Mouse (Mus musculus) c-Kit-negative CD71-positive TER-119-positive erythroid progenitor cells, embryonic 14.5 days (primary cell): ENCODE measurements at regions not wholly inside any gene's neighbourhood (a gene's known extent, or its start where the extent isn't known, plus 50 kb on each side); places are given as distances from the start of the nearest gene placed in this dataset.
A peak's percentile ranks its signal among the peaks of the same experiment; 100 is the strongest.
"Not testable (repeated sequence)": the region's sequence is repeated elsewhere in the genome, so short reads cannot be mapped to it uniquely, and the experiment has no call there.

Experiments used
- DNase-seq: peaks from one replicate; pipeline ENCODE4 v3.0.0-alpha.2; 2013; ENCODE audit warnings: low read depth, low spot score

DNA sequence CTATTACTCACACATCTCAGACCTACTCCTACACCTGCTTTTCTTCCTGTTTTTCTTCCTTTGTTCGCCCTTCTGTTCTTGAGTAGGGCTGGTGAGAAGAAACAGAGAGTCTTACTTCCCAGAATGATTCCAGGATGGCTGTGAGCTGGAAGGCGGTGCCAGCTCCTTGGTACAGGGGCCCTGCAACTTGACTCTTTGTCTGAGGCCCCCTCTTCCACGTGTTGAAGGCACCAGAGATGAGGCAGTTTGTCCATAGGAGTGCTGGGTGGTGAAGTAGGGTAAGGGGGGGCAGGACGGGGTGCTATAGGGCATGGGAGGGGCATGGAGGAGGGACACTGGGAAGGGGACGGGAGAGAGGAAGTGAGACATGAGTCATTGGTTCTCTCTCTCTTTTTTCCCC lies 60.8 kb downstream of the Dmrta2 start:
- no peak for DNase-seq

DNA sequence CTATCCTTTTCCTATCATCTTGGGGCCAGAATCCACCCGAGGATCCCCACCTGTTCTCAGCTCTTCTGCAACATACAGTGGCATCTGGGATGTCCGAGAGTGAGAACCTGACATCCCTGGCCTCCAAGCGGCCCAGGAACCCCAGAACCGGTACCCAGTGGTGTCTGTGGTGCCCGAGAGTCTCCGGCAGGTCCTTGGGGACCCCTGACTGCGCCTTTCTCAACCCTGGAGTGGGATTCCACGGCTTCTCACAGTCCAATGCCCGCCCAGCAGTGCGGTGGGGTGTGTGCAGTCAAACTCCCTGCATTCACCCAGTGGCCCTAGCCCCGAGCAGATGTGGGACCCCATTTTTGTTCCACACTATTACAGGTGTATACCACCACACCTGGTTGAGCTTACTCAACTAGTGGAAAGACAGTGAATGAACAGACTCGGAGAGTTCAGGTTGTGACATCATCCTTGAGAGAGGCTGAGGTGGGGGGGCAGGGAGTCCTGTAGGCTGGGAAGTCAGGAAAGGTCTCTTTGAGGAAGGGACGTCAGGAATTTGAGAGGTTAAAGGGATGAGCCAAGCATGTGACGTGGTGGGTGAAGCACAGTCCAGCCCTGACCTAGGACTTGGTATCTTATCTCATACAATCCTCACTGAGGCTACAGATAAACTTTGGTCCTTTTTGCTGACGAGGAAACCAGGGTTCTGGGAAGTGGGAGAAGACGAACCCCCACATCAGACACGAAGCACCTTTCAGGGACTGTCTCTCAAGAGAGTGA lies 67.2 kb downstream of the Dmrta2 start:
- DNase-seq = no peak

DNA sequence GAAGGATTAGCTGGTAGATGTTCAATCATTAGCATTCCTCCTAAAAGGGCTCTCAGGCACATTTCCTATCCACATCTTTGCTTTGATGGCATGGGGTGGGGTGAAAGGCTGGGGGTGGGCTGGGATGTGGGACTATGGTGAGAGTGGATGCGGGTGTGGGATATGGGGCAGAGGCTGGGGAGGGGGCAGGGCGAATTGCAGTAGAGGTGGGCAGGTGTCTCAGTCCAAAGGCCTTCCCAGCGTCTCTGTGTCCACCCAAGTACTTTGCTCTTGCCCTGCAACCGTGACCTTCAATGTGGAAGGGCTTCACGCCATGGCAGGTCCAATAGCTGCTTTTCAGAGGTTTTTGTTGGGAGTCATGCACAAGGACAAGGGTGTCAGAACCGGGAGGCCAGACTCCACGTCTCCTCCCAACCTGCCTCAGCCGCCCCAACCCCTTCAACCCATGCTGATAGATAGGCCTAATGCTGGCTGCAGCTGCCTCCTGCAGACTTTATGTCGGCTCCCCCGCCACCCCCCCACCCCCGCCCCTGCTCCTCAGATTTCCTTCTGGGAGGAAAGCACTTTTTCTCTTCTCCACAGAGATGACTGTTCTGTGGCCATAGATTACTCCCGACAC lies 67.9 kb downstream of the Dmrta2 start:
- DNase-seq = no peak

DNA sequence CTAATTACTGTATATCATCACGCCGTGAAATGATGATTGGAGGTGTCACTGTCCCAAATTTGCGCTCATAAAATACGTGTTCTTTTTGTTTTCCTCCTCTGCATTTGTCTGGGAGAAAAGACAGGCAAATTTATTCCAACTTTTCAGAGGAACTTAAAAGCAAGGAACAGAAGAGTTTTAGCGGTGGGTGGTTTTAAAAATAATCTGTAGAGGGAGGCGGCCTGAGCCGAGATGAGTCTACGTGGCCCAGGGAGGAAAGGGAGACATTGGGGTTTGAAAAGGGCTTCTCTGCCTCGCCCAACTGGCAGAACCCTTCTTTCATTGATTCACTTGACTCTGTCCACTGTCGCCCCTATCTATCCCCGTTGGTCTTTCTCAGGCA lies 68.4 kb downstream of the Dmrta2 start:
- DNase-seq = no peak

DNA sequence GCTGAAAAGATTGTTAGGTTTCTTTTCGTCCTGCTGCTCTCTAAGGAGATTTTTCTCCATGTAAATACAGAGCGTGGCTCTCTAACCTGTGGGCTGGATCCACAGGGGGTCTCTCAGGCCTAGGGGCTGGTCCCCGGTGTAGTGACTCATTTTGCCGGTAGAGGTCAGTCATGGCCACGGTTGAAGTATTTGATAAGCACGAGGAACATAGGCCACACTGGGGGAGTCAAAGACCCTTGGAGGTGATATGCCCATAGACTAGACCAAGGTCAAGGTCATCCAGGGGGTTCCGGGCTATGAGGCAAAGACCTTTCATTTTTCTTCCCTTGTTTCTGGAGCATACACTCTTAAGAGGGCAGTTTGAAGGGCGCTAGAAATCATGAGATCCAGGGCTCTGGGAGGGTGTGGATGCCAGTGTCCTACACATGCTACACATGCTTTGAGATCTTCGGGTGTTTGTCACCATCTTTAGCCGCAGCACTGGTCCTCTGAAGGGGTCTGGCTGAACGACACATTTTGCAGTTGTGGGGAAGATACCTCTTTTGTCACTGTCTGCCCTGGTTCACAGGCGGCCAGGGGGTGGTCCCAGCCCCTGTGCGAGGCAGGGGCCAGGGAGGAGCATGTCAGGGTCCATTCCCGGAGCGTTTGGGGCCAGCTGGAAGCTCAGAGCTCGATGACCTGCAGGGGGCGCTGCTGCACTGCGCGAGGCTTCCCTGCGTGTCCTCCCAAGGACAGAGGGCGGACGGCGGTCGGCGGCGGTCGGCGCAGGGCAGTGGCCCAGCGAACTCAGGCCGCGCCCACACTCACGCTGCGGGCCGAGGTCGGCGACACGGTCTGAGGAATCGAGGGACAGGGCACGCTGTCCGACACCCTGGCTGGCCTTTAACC lies 72.8 kb downstream of the Dmrta2 start:
- peak; percentile 19 for DNase-seq

DNA sequence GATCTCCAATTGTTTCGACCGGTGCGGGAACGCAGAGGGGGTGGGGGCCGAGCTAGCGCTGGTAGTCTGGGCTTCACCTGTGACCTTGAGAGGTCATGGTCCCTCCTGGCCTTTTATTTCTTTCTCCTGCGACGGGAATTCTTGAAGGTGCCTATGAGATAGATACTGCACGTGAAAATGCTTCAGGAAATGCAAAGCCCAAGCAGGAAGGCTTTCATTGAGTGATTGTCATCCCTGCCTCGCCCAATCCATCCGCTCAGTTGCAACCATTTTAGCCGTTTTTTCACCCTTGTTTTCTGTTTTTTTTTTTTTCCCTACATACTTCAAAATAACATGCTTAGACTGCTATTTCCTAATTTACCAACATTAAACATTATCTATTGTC lies 73.4 kb downstream of the Dmrta2 start:
- DNase-seq = no peak

DNA sequence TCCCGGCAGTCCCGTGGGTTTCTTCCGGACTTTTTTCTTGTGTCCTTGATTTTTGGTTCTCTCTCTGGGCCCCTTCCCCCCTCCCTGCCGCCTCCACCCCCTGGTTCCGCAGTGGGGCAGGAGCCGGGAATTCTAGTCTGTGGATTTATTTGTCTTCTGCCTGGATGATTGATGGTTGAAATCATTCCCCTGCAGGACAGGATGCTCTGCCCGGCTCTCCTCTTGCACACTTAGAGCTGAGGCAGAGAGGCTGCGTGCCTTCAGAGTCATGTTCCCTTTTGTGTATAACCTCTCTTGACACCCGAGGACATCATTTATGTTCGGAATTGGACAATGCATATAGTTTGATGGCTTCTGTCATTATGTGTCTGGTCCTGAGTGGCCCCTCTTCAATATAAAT lies 74.0 kb downstream of the Dmrta2 start:
- no peak for DNase-seq

DNA sequence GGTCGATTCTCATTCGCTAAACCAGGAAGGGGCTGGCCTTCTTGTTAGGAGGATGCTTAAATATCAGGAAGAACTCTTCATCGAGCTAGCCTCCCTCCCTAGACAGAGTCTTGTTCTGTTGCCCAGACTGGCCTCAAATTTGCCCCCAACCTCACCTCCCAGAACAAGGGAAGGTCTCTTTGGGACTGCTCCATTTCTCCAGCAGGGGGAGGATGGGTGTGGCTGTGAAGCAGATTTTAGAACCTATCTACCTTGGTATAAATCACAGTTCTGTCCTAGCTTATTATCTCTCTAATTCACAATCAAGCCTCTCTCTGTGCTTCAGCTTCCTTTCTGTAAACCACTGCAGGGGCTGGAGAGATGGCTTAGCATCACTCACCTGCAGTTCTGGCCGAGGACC lies 75.1 kb downstream of the Dmrta2 start:
- DNase-seq = no peak

DNA sequence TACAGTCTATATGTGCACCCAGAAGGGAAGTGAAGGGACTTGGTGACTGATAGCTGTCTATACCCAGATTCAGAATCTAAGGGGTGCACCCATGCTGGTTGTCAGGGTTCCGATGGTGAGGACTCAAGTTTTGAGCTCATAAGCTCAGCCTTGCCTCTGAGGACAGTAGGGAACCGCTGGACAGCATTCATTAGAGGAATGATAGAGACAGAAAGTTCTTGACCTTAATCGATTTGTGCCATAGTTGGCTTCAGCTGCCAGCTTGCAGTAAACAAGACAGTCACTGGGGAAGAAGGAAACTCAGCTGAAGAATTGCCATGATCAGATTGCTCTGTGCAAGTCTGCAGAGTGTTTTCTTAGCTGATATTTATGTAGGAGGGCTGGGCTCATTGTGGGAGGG lies 96.0 kb downstream of the Dmrta2 start:
- no peak for DNase-seq

DNA sequence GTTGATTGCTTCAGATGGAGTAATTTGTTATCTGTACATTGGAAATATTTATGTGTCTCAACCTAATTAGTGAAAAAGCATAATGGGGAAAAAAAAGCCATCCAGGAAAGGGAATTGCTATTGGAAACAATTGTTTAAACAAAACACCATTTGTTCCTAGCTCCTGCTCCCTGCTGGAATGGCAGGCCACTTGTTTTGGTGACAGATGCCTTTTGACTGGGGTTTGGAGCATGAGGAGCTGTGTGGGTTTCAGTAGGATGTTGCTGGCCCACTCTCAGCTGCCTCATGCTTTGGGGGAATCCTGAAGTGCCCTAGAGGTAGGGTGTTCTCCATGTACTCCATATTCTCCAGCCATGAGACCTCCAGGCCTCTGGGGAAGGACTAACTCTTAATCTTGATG lies 105.5 kb downstream of the Dmrta2 start:
- no peak for DNase-seq

DNA sequence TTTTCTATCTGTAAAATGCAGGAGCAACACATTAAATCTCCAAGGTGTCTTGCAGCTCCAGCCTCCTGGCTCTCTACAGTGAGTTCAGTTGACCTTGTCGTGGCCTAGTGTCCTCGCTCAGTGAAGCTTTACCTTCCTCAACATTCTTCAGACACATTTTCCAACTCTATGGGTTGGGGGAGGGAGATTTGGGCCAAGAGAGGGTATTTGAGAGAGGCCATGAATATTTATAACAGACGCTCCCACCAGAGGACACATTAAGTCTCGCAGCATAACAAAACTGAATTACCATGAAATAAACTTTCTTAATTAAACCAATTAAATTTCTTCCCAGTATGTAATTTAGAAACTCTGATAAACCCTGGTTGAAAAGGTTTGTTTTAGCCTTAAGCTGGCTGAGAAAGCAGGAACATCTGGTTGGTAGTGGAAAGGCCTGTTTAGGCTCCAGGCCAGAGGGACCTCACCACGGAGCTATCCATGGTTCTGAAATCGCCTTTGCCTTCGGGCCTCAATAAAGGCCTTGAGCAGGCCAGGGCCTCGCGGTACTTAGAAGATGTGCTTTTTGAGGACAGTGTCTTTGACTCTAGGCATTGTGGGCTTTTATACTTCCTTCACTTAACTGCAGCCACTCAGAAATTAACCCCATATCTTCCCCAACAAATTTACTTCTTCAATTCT lies 109.9 kb downstream of the Dmrta2 start:
- DNase-seq = no peak

DNA sequence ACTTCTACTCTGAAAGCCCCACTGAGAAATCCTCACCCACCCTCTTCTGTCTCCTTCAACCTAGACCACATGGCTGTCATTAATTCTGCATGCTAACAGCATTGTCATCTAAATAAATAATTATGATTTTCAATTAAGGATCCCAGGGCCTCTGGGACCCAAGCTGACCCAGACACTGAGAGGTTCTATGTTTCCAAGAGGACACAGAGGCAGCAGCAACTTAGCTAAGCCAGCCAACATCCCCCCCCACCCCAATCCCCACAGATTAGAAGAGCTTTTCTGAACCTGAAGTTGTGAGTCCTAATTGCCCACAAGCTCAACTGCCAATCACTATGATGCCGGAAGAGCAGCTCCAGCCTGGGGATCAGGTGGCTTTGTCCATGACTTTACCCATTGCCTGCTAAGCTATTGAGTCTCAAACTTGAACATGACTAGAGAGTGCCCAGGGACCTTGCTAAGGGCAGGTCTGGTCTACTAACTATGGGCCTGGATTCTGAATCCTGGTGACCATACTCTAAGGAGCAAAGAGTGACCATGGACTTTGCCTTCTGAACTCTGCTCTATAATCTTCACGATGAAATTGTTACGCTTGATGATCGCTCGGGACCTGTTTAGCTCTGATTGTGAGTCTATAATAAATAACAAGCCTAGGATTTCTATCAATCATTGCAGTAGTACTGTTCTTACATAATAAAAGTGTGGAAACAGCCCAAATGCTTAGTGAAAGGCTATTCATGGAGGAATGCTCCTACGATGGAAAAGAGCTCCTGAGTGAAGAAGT lies 115.4 kb downstream of the Dmrta2 start:
- no peak for DNase-seq

DNA sequence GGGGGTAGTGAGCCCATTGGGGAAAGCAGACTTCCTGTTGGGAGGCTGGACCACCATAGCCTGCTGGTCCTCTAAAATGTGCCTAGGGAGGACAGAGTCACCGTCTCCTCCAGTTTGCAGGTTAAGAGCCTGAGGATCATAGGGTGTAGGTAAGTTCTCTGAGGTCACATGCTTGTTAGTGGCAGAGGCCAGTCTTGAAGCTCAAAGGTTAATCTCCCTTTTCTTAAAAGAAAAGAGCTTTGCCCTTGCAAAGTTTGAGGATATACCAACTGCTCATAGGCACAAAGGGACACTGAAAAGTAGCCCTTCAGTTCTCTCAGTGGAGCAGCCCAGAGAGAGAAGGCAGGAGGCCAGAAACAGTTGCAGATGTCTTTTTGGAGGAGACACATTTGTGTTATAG lies 116.7 kb downstream of the Dmrta2 start:
- DNase-seq = no peak

DNA sequence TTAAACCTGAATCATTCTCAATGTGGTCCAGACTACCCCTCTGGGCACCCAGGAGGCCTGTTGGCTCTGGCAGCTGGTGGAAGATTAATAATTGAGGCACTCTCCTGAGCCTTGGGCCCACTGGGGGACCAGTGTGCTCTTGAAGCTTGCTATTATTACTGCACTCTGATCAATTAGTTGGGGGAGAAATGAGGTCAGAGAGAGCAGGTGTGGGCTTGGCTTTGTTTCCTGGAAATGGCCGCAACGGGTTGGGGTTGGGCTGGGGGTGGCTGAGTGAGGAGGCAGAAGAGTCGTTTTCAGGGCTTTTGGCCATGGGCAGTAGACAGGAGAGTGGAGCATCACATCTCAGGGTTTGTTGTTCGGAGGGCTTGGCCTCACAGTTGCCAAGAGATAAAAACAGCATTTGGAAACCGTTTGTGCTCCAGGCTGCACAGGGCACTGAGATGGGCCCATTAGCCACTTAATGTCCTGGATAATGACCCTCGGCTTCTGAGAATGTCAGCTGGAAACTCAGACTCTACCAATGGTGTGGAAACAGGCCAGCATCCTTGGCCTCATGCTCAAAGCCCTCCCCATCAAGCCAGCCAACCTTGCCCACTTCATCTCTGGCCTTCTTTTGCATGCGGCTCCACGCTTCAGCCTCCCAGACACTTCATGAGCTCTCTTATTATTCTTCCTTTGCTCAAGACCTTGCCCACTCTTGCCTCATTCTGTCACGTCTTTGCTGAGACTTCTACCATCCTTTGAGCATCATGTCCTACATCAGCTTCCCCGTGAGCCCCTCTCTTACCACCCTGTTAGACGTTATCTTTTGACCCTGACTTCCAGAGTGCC lies 118.1 kb downstream of the Dmrta2 start:
- DNase-seq = no peak

DNA sequence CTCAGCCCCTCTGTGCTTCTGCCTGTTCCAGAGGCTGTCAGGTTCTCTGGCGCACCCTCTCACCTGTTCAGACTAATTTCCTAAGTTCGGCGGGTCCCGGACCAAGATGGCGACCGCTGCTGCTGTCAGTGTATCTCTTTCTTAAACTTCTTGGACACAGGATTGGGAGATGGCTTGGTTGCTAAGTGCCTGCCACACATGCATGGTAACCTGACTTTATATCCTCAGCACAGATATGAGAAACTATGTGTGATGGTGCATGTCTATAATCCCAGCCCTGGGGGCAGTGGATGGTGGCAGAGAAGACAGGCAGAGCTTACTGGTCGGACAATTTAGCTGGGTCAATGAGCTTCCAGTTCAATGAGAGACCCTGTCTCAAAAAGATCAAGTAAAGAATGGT lies 126.3 kb downstream of the Dmrta2 start:
- not testable (repeated sequence) for DNase-seq

DNA sequence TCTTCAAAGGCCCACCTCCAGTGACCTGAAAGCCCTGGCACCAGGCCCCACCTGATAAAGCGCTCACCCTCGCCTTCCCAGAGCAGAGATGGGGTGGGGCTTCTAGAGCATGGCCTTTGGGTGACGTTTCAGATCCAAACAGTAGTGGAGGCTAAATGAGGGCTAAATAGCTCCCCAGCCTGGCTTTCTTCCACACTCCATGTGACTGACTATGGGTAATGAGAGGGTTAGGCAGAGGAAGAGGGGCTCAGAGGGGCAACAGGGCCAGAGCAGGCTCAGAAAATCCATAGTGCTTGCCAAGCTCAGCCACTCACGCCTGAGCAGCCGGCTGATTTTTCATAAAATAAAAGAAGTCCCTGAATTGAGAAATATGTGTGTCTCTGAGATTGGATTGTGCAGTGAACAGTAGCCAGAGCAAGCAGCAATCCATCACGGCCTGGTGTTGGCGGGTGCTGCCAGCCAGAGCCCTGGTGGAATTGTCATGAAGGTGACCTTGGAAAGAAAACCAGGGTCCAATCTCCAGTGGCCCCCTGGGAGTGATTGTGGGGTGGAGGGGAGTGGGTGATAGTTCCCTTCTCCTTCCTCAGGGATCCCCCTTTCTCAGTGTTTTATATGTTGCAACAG lies 128.9 kb downstream of the Dmrta2 start:
- DNase-seq = no peak

DNA sequence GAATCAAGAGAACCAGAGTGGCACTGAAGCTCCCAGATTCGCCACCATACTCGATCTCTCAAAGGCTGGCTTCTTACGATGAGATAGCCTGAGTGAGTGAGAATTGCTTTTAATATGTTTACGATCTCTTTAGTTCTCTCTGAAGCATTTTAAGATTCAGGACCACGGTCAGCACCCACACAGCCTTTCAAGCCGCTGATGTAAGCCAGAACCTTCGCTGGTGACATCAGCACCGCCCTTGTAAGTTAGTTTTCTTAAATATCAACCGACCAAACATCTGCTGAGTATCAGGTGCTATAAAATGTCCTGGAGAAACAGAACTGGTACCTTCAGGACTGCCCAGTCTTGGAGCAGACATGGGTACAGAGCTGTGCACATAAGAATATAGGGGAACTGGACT lies 141.6 kb downstream of the Dmrta2 start:
- no peak for DNase-seq

DNA sequence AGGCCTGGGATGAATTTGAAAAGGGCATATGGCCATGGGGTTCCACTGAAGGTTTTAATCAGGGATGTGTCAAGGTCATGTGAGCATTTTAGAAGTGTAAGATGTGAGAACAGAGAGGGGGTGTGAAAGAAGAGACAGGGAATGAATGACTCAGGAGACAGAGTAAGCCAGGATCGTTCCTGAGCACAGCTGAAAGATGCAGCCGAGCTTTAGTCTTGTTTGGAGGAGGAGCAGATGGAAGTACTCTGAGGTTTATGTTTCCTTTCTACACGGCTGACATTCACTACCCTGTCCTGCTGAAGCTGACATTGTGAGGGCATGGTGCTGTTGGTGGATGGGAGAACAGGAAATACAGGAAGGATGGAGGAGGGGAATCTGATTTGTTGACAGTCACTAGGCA lies 142.0 kb downstream of the Dmrta2 start:
- no peak for DNase-seq

DNA sequence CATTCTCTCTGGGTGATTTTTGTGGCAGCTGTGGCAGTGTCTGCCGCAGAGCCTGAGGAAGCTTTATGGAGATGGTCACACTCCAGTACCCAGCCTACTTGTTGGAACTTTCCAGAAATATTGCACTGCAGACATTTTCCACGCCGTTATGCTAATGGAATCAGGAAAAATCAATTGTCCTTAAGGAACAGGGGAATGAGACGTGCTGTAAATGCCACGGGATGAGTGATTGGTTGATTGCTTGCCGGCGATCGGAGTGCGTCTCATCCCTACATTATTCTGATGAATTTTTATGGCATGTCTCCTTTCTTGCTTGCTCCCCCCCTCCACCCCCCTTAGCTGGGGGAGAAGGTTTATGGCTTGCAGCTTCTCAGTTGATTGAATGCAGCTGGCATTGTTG lies 142.9 kb downstream of the Dmrta2 start:
- DNase-seq = no peak

DNA sequence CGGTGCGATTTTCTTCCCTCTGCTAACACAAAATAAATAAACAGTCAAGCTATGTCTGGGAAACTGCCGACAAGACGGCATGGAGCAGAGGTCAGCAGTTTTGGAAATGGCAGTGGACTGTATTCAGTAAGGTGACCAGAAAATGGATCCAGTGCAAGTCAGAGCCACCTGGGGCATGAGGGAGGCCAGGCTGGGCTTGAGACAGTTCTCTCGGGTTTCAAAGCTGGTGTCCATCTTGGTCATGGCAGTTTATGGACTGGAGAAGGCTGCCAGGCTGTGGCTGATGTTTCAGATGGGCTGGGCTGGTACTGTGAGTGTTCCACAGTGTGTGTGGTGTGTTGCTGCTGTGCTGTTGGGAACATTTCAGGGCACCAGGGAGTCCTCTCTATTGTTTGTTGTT lies 143.6 kb downstream of the Dmrta2 start:
- DNase-seq = no peak
